Mouse (Mus musculus): ENCODE measurements around the gene Gng2. TPM values are rescaled to one million over a fixed set of nuclear protein-coding genes. Genes with fewer than 3 reads are reported as not detected.
A peak's percentile ranks its signal among the peaks of the same experiment; 100 is the strongest.

The Gng2 gene
- polyA plus RNA-seq, 1 experiment from 2014 or later, result 249 TPM

GRCm38 (mm10) chr14:19823321-19824142 lies 153.9 kb downstream of the Gng2 start, which contains the start of gene Rtraf:
Gene Rtraf, minus strand, starts transcription at chr14:19823824.
- under 1% methylated on average over 80 of the region's 80 CpGs for WGBS
- H3K4me2 ChIP-seq (replicated peaks), result peak within 1 kb of the TSS; percentile 82
- peaks cover 20% of the 10 kb centered on the region for H3K4me1 ChIP-seq
- peaks cover 21% of the 10 kb centered on the region for H3K36me3 ChIP-seq
- no peaks in the 10 kb centered on the region for H3K27me3 ChIP-seq (replicated peaks)
- peak within 1 kb of the TSS; percentile 67 for H3K27ac ChIP-seq
- no peaks in the 10 kb centered on the region for H3K9me3 ChIP-seq
- H3K9ac ChIP-seq, result peak within 1 kb of the TSS; percentile 97
- peak within 1 kb of the TSS; percentile 99 for H3K4me3 ChIP-seq
- ATAC-seq (ENCODE audit: low FRiP score, low read depth), result peak; percentile 95

Other genes starting within 250 kb of the Gng2 start
- 53.6 and 59.5 TPM in 2 replicates for gene Nid2, start 226.4 kb downstream of the Gng2 start, polyA plus RNA-seq (2016; fragmentation: Nextera tagmentation; extraction: Ambion mirVana)
- 231 TPM in 2 replicates for gene Rtraf, start 153.8 kb downstream of the Gng2 start, polyA plus RNA-seq (2016; fragmentation: Nextera tagmentation; extraction: Ambion mirVana)
- 10.7 and 11.7 TPM in 2 replicates for gene Saysd1, start 160.9 kb upstream of the Gng2 start, polyA plus RNA-seq (2016; fragmentation: Nextera tagmentation; extraction: Ambion mirVana)
- gene Kcnk5, start 204.2 kb upstream of the Gng2 start, polyA plus RNA-seq (2016; fragmentation: Nextera tagmentation; extraction: Ambion mirVana), result 7.8 and 8.4 TPM in 2 replicates